Comparison of ENCODE assay signal across 9 mouse cellular contexts in the genomic region with DNA sequence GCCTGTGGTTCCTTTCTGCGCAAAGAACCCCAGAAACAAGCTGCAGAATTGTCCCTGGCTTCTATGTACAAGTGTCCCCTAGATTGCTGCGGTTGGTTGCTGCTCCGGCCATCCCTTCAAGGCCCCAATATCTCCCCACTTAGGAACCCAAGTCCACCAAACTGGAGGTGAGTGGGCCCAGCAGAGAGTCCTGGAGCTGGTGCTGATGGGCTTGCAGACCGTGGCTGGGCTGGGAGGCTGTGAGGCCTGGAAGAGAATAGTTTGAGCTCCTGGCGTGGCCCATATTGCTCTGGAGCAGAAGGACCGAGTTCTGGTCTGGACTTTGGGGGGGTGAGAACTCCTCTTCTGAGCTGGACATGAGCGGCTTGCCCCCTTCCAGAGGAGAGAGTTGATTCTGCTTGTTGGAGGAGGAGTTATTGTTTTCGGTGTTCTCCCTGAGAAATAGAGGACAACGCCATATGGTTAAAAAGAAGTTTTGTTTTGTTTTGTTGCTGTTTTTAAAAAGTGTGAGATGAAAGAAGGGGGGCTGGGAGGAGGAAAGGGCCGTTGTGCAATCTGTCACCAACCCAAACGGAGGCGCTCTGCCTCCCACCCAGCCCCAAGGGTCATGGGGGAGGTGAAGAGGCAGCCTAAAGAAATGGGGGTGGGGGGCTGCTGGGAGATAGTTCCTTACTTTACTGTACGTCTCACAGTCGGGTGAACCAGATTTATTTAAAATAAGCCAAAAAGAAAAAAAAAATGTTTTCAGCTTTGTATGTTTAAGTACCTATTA. TPM values are rescaled to one million over a fixed set of nuclear protein-coding genes. Genes with fewer than 3 reads are reported as not detected.
DNase-seq lines count a peak whose midpoint lies in the region; ATAC-seq lines count a peak whose summit lies in the region.
"Had no signal": no experiment of that assay in that cellular context is flagged by ENCODE, and none has a peak within 500 bp of the region (broad histone marks: within the 10 kb centered on the region; RNA-seq: fewer than 3 reads in every experiment).

No protein-coding gene starts in this region.

- no peak for ATAC-seq in liver, embryonic 11.5 days (replicated peaks; ENCODE audit: low FRiP score)
- no peak for ATAC-seq in embryonic facial prominence, embryonic 12.5 days (ENCODE audit: insufficient number of reproducible peaks, insufficient read depth, low FRiP score, low TSS enrichment)
- ATAC-seq in limb, embryonic 12.5 days (ENCODE audit: insufficient number of reproducible peaks, insufficient read depth, low FRiP score, low TSS enrichment, low read depth), result no peak

- peak overlapping the region; percentile 82; the same call in 1 of the 2 replicates for H3K4me2 ChIP-seq in liver, embryonic 11.5 days
- peak overlapping the region; percentile 67 for H3K4me2 ChIP-seq in embryonic facial prominence, embryonic 12.5 days (replicated peaks)
- H3K4me2 ChIP-seq in limb, embryonic 12.5 days, result peak overlapping the region; percentile 75

- H3K36me3 ChIP-seq in liver, embryonic 11.5 days (ENCODE audit: control insufficient read depth, insufficient read depth, low read length), result no peaks in the 10 kb centered on the region
- H3K36me3 ChIP-seq in embryonic facial prominence, embryonic 12.5 days, result peaks cover 12% of the 10 kb centered on the region
- peaks cover 10% of the 10 kb centered on the region; the same call in 1 of the 2 replicates for H3K36me3 ChIP-seq in limb, embryonic 12.5 days

- H3K4me3 ChIP-seq in liver, embryonic 11.5 days (ENCODE audit: low read depth, low read length), result no peak overlapping the region; the same call in 1 of the 2 replicates
- H3K4me3 ChIP-seq in embryonic facial prominence, embryonic 12.5 days, result peak overlapping the region; percentile 77
- peak overlapping the region; percentile 80 for H3K4me3 ChIP-seq in limb, embryonic 12.5 days (replicated peaks)

- peaks cover 15% of the 10 kb centered on the region for H3K4me1 ChIP-seq in liver, embryonic 11.5 days (replicated peaks; ENCODE audit: control insufficient read depth, insufficient read depth, low read length)
- H3K4me1 ChIP-seq in embryonic facial prominence, embryonic 12.5 days, result peaks cover 32% of the 10 kb centered on the region; the same call in 1 of the 2 replicates
- peaks cover 45% of the 10 kb centered on the region for H3K4me1 ChIP-seq in limb, embryonic 12.5 days (replicated peaks)

- WGBS in liver, embryonic 11.5 days, result 8% methylated on average over 14 of the region's 14 CpGs
- WGBS in embryonic facial prominence, embryonic 12.5 days, result 9% methylated on average over 14 of the region's 14 CpGs
- 9% methylated on average over 14 of the region's 14 CpGs for WGBS in limb, embryonic 12.5 days

- H3K27me3 ChIP-seq in liver, embryonic 11.5 days (replicated peaks; ENCODE audit: control insufficient read depth, insufficient read depth, low read length), result peaks cover 95% of the 10 kb centered on the region
- peaks cover 25% of the 10 kb centered on the region; the same call in 1 of the 2 replicates for H3K27me3 ChIP-seq in embryonic facial prominence, embryonic 12.5 days
- peaks cover 85% of the 10 kb centered on the region for H3K27me3 ChIP-seq in limb, embryonic 12.5 days

- no peaks in the 10 kb centered on the region for H3K9me3 ChIP-seq in liver, embryonic 11.5 days (ENCODE audit: control insufficient read depth, low read length)
- no peaks in the 10 kb centered on the region for H3K9me3 ChIP-seq in embryonic facial prominence, embryonic 12.5 days
- H3K9me3 ChIP-seq in limb, embryonic 12.5 days, result no peaks in the 10 kb centered on the region

- peak; percentile 39 for DNase-seq in embryo, embryonic 10.5 days (ENCODE audit: low spot score)
- DNase-seq in embryo, embryonic 10 days (ENCODE audit: low spot score), result no peak
- DNase-seq in liver, embryonic 11.5 days (ENCODE audit: low spot score), result peak; percentile 62
- no peak for DNase-seq in liver
- DNase-seq in thymus, postnatal 0 days (ENCODE audit: low spot score), result no peak
- DNase-seq in urinary bladder, postnatal 25 days (ENCODE audit: low spot score), result no peak
- DNase-seq: thymus, postnatal 14 days had no signal

- H3K9ac ChIP-seq in liver, embryonic 11.5 days (ENCODE audit: low read depth, low read length), result no peak overlapping the region
- peak overlapping the region; percentile 99 for H3K9ac ChIP-seq in embryonic facial prominence, embryonic 12.5 days
- H3K9ac ChIP-seq in limb, embryonic 12.5 days (replicated peaks), result peak overlapping the region; percentile 92

- H3K27ac ChIP-seq in liver, embryonic 11.5 days (ENCODE audit: low read depth, low read length), result no peak overlapping the region
- peak overlapping the region; percentile 94 for H3K27ac ChIP-seq in embryonic facial prominence, embryonic 12.5 days
- peak overlapping the region; percentile 64; the same call in 1 of the 2 replicates for H3K27ac ChIP-seq in limb, embryonic 12.5 days

RNA-seq across cellular contexts. Expression of a gene that starts 10.1 kb away (rescaled TPM):
- 2.0 and 2.2 TPM in 2 replicates for polyA plus RNA-seq in liver, embryonic 11.5 days (2014; fragmentation: Nextera tagmentation; extraction: Ambion mirVana)
- polyA plus RNA-seq in embryonic facial prominence, embryonic 12.5 days (2016; fragmentation: Nextera tagmentation; extraction: Ambion mirVana), result 73.0 and 75.3 TPM in 2 replicates
- 60.3 and 72.1 TPM in 2 replicates for polyA plus RNA-seq in limb, embryonic 12.5 days (2016; fragmentation: Nextera tagmentation; extraction: Ambion mirVana)
- 11.2 and 13.3 TPM in 2 replicates for polyA plus RNA-seq in thymus, postnatal 0 days (2015; fragmentation: Nextera tagmentation; extraction: Ambion mirVana)

Comparison
In these comparisons a context has a peak if more than half of its experiments do, and no peak if none do; other contexts are left out.
1. DNase-seq: peak in embryo, embryonic 10.5 days (single experiment) and liver, embryonic 11.5 days (single experiment); none in embryo, embryonic 10 days (single experiment), liver (single experiment), thymus, postnatal 0 days (single experiment) and urinary bladder, postnatal 25 days (single experiment).
2. Peak in every context shown above with its lines, with median percentiles within 50 percentile points of each other: H3K4me2 ChIP-seq.